Mouse (Mus musculus) limb, embryonic 11.5 days (tissue): ENCODE results near the gene Neurod4. TPM values are rescaled to one million over a fixed set of nuclear protein-coding genes. Genes with fewer than 3 reads are reported as not detected.

Experiments used
- ATAC-seq: fragments of 200-750 bp; cut with Nextera tagmentation; 2 replicates; pipeline ENCODE4 v1.8.0; 2017; ENCODE audit warnings: low read depth; ENCODE audit not compliant: insufficient number of reproducible peaks, low FRiP score, low TSS enrichment
- DNase-seq: peaks from one replicate; pipeline ENCODE4 v3.0.0-alpha.2; 2015; ENCODE audit warnings: low spot score
- H3K27ac ChIP-seq: fragments of 300-500 bp; sonication (generic); replicated peaks from 2 replicates; pipeline ENCODE4 v1.5.1; 2014; ENCODE audit warnings: low read depth, mild to moderate bottlenecking, low read length
- H3K27me3 ChIP-seq: fragments of 300-500 bp; sonication (generic); 2 replicates; pipeline ENCODE4 v1.6.1; 2014; ENCODE audit warnings: mild to moderate bottlenecking, low read length, mixed read lengths; ENCODE audit not compliant: control insufficient read depth, insufficient read depth
- H3K36me3 ChIP-seq: fragments of 300-500 bp; sonication (generic); 2 replicates; pipeline ENCODE4 v1.6.1; 2014; ENCODE audit warnings: mild to moderate bottlenecking, low read length, moderate library complexity, mixed read lengths; ENCODE audit not compliant: control insufficient read depth, insufficient read depth
- H3K4me1 ChIP-seq: fragments of 300-500 bp; sonication (generic); 2 replicates; pipeline ENCODE4 v1.6.1; 2014; ENCODE audit warnings: low read length, mixed read lengths; ENCODE audit not compliant: control insufficient read depth, insufficient read depth
- H3K4me2 ChIP-seq: fragments of 300-500 bp; sonication (generic); 2 replicates; pipeline ENCODE4 v1.6.1; 2014; ENCODE audit warnings: low read depth, mild to moderate bottlenecking, moderate library complexity; ENCODE audit not compliant: severe bottlenecking
- H3K4me3 ChIP-seq: fragments of 300-500 bp; sonication (generic); 2 replicates; pipeline ENCODE4 v1.5.1; 2014; ENCODE audit warnings: low read depth, low read length
- H3K9ac ChIP-seq: fragments of 300-500 bp; sonication (generic); 2 replicates; pipeline ENCODE4 v1.6.1; 2014; ENCODE audit warnings: mild to moderate bottlenecking, low read length
- H3K9me3 ChIP-seq: fragments of 300-500 bp; sonication (generic); 2 replicates; pipeline ENCODE4 v1.6.1; 2016; ENCODE audit warnings: low read length; ENCODE audit not compliant: control insufficient read depth
- WGBS: fragments of 180-500 bp; shearing (Covaris S2); extraction: QIAGEN DNeasy Blood & Tissue Kit; methylation state at CpG from one replicate; pipeline ENCODE4 v1.1.7; 2014; 5-methylcytosine and 5-hydroxymethylcytosine counted together
- polyA plus RNA-seq: library from polyadenylated mRNA; unstranded; fragments of >200 nt; fragmentation: Nextera tagmentation; extraction: Ambion mirVana; gene quantifications from 2 replicates; pipeline ENCODE4 v1.2.1, GENCODE M21; 2014

Gene Neurod4
- polyA plus RNA-seq, result not detected in 2 replicates

GRCm38 (mm10) chr10:130280066-130280465 is at the start of gene Neurod4:
Gene Neurod4, minus strand, starts transcription at chr10:130280240.
- Histone ChIP-seq H3K4me2 (no peak within 1 kb of the TSS), H3K4me1 (no peaks in the 10 kb centered on the region), H3K27ac (no peak within 1 kb of the TSS), H3K36me3 (no peaks in the 10 kb centered on the region), H3K4me3 (no peak within 1 kb of the TSS), H3K27me3 (no peaks in the 10 kb centered on the region), H3K9me3 (no peaks in the 10 kb centered on the region), H3K9ac (no peak within 1 kb of the TSS)
- ATAC-seq (peak; percentile 91), DNase-seq (peak; percentile 77)
- WGBS, result 0% methylated on average over 7 of the region's 7 CpGs

GRCm38 (mm10) chr10:130324243-130324642 is 44.2 kb upstream of the Neurod4 start:
- Histone ChIP-seq H3K4me3 (no peak overlapping the region), H3K4me2 (no peak overlapping the region), H3K4me1 (no peaks in the 10 kb centered on the region), H3K36me3 (no peaks in the 10 kb centered on the region), H3K27ac (no peak overlapping the region), H3K9me3 (no peaks in the 10 kb centered on the region), H3K27me3 (no peaks in the 10 kb centered on the region), H3K9ac (no peak overlapping the region)
- 90% methylated on average over 4 of the region's 4 CpGs for WGBS
- no peak for DNase-seq
- no peak for ATAC-seq

- 85% methylated on average over 5 of the region's 5 CpGs for WGBS
- H3K9me3 ChIP-seq, result no peaks in the 10 kb centered on the region
These were observed 42.6 kb upstream of the Neurod4 start, which contains the start of gene Tespa1 for GRCm38 (mm10) chr10:130322637-130323036. Gene Tespa1, plus strand, starts transcription at chr10:130322870.

GRCm38 (mm10) chr10:130322062-130322461 is 42.0 kb upstream of the Neurod4 start:
- no peak overlapping the region for H3K4me2 ChIP-seq
- ATAC-seq (no peak), DNase-seq (no peak)
- H3K9ac ChIP-seq, result no peak overlapping the region
- no peaks in the 10 kb centered on the region for H3K9me3 ChIP-seq
- H3K27ac ChIP-seq, result no peak overlapping the region
- H3K4me1 ChIP-seq, result no peaks in the 10 kb centered on the region
- H3K27me3 ChIP-seq, result no peaks in the 10 kb centered on the region
- no peak overlapping the region for H3K4me3 ChIP-seq
- H3K36me3 ChIP-seq, result no peaks in the 10 kb centered on the region

More at GRCm38 (mm10) chr10:130322637-130323036, 42.6 kb upstream of the Neurod4 start, which contains the start of gene Tespa1:
- Histone ChIP-seq H3K36me3 (no peaks in the 10 kb centered on the region), H3K4me2 (no peak within 1 kb of the TSS), H3K27me3 (no peaks in the 10 kb centered on the region), H3K4me1 (no peaks in the 10 kb centered on the region), H3K27ac (no peak within 1 kb of the TSS), H3K4me3 (no peak within 1 kb of the TSS), H3K9ac (no peak within 1 kb of the TSS)
- ATAC-seq (no peak), DNase-seq (no peak)

DNA sequence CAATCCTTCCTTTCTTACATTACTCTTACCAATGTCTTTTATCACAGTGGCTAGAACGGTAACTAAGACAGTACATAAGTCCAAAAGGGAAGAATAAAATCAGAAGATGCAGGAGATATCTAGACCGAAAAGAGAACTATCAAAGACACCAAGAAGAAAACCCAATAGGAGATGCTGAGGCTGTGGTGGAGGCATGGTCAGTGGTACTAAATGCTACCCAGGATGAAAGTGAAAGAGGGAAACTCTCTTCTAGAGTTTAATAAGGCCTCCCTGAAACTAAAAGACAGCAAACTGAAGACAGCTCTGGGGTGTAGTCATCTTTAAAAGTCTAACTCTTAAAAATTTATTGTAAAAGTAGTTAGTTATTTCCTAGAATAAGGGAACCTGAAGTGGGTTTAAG is 40.7 kb upstream of the Neurod4 start:
- Histone ChIP-seq H3K36me3 (no peaks in the 10 kb centered on the region), H3K4me2 (no peak overlapping the region), H3K27me3 (no peaks in the 10 kb centered on the region), H3K4me1 (no peaks in the 10 kb centered on the region), H3K9ac (no peak overlapping the region), H3K4me3 (no peak overlapping the region), H3K9me3 (no peaks in the 10 kb centered on the region), H3K27ac (no peak overlapping the region)
- DNase-seq (no peak), ATAC-seq (no peak)
- WGBS, result 83% methylated on average over 2 of the region's 2 CpGs

- Histone ChIP-seq H3K9ac (no peak overlapping the region), H3K27me3 (no peaks in the 10 kb centered on the region), H3K4me1 (no peaks in the 10 kb centered on the region), H3K36me3 (no peaks in the 10 kb centered on the region), H3K27ac (no peak overlapping the region), H3K9me3 (no peaks in the 10 kb centered on the region), H3K4me2 (no peak overlapping the region), H3K4me3 (no peak overlapping the region)
- 73% methylated on average over 4 of the region's 4 CpGs for WGBS
- DNase-seq, result no peak
- no peak for ATAC-seq
These were observed 38.7 kb upstream of the Neurod4 start for GRCm38 (mm10) chr10:130318720-130319119.

DNA sequence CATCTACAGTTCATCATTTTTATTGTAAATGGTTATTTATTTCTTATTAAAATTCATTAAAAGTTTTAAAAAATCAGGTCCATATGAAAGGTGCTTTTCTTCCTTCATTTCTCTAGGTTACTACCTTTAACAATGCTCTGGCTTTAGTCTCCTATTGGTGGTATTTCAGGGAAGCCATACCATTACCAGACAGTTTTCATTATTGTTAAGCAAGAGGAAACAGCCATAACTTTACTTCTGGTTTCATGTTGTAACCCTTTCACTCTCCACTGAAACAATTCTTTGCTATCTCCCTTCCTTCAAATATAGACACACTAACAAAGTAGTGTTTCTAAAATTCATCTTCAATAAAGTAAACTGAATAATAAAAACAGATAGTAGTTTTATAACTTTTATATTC is 35.8 kb upstream of the Neurod4 start:
- Histone ChIP-seq H3K27ac (no peak overlapping the region), H3K4me2 (no peak overlapping the region), H3K4me3 (no peak overlapping the region), H3K4me1 (no peaks in the 10 kb centered on the region), H3K27me3 (no peaks in the 10 kb centered on the region), H3K9ac (no peak overlapping the region), H3K9me3 (no peaks in the 10 kb centered on the region), H3K36me3 (no peaks in the 10 kb centered on the region)
- ATAC-seq, result no peak
- no peak for DNase-seq

DNA sequence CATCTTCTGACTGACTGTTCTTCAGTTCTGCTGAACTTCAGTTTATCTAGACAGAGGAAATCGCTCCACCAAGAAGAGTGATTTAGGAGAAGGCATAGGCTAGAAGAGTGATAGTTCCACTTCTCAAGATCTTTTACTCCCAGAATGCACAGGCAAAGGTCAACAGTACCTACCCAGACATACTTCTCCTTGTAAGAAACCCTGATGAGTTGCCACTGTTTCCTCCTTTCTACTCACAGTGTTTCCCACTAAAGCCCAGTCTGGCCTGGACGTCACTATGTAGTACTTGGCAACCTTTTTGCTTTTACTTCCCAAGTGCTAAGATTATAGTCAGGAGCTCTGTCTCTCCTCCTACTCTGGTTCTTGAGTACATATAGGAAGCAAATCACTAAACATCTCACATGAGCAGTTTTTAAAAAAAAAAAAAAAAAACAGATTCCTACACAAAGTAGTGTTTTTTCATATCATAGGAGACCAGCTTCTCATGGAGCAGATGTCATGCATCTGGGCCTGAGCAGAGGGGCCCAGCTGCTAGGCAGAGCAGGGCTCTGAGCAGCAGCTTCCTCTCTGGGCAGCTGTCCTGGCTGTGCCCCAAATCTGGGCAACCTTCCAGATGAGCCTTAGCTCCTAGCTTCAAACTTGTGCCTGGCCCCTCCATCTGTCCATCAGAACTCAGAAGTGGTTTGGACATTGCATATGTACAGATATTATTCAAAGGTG is 34.2 kb upstream of the Neurod4 start:
- Histone ChIP-seq H3K36me3 (no peaks in the 10 kb centered on the region), H3K27ac (no peak overlapping the region), H3K4me1 (no peaks in the 10 kb centered on the region), H3K4me2 (no peak overlapping the region), H3K4me3 (no peak overlapping the region), H3K9ac (no peak overlapping the region), H3K9me3 (no peaks in the 10 kb centered on the region), H3K27me3 (no peaks in the 10 kb centered on the region)
- ATAC-seq (no peak), DNase-seq (no peak)
- WGBS, result 71% methylated on average over 2 of the region's 2 CpGs

DNA sequence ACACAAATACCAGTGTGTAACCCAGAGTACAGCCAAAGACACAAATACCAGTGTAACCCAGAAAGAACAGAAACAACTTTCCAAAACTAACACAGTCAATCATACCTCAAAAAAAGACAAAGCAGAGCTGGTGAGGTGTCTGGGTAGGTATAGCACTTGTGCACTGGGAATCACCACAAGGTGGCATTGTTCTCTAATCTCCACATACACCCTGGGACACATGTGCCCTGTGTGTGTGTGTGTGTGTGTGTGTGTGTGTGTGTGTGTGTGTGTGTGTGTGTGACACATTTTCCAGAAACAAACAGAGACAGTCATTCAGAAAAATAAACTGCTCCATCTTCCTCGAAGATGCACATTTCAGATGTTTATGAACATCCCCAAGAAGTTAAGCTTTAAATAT is 33.5 kb upstream of the Neurod4 start:
- no peaks in the 10 kb centered on the region for H3K4me1 ChIP-seq
- H3K27me3 ChIP-seq, result no peaks in the 10 kb centered on the region
- H3K27ac ChIP-seq, result no peak overlapping the region
- no peak overlapping the region for H3K4me2 ChIP-seq
- ATAC-seq (no peak), DNase-seq (no peak)
- H3K4me3 ChIP-seq, result no peak overlapping the region
- H3K9ac ChIP-seq, result no peak overlapping the region
- H3K9me3 ChIP-seq, result no peaks in the 10 kb centered on the region
- no peaks in the 10 kb centered on the region for H3K36me3 ChIP-seq
- 74% methylated on average over 1 of the region's 1 CpGs for WGBS
